Mouse (Mus musculus) hindbrain, postnatal 0 days (tissue): ENCODE results near the gene Epm2aip1. TPM values are rescaled to one million over a fixed set of nuclear protein-coding genes. Genes with fewer than 3 reads are reported as not detected.

Source experiments
- ATAC-seq: fragments of 200-750 bp; cut with Nextera tagmentation; 2 replicates; pipeline ENCODE4 v1.8.0; 2017; ENCODE audit warnings: mild to moderate bottlenecking, moderate TSS enrichment, moderate library complexity
- DNase-seq: peaks from one replicate; pipeline ENCODE4 v3.0.0-alpha.2; 2015; ENCODE audit warnings: low spot score
- H3K27ac ChIP-seq: fragments of 300-500 bp; sonication (generic); 2 replicates; pipeline ENCODE4 v1.5.1; 2014; ENCODE audit warnings: mild to moderate bottlenecking
- H3K27me3 ChIP-seq: fragments of 300-500 bp; sonication (generic); 2 replicates; pipeline ENCODE4 v1.6.1; 2014; ENCODE audit warnings: low read length, mixed read lengths; ENCODE audit not compliant: insufficient read depth
- H3K36me3 ChIP-seq: fragments of 300-500 bp; sonication (generic); 2 replicates; pipeline ENCODE4 v1.6.1; 2014; ENCODE audit warnings: low read length, mixed read lengths; ENCODE audit not compliant: insufficient read depth
- H3K4me1 ChIP-seq: fragments of 300-500 bp; sonication (generic); 2 replicates; pipeline ENCODE4 v1.6.1; 2014; ENCODE audit warnings: antibody characterized with exemption, low read length, mixed read lengths; ENCODE audit not compliant: insufficient read depth
- H3K4me2 ChIP-seq: fragments of 300-500 bp; sonication (generic); 2 replicates; pipeline ENCODE4 v1.6.1; 2014; ENCODE audit warnings: low read depth, mild to moderate bottlenecking, low read length, moderate library complexity, mixed read lengths
- H3K4me3 ChIP-seq: fragments of 300-500 bp; sonication (generic); 2 replicates; pipeline ENCODE4 v1.5.1; 2014; ENCODE audit warnings: low read length
- H3K9ac ChIP-seq: fragments of 300-500 bp; sonication (generic); replicated peaks from 2 replicates; pipeline ENCODE4 v1.6.1; 2014; ENCODE audit warnings: mild to moderate bottlenecking, low read length, moderate library complexity, mixed read lengths
- H3K9me3 ChIP-seq: fragments of 300-500 bp; sonication (generic); 2 replicates; pipeline ENCODE4 v1.6.1; 2016; ENCODE audit warnings: low read length, mixed read lengths
- CTCF ChIP-seq: IDR thresholded peaks from 2 replicates; pipeline ENCODE4 v1.5.1; 2016; ENCODE audit warnings: antibody characterized with exemption, control low read depth, low read depth
- WGBS: fragments of 180-500 bp; shearing (Covaris S2); extraction: QIAGEN DNeasy Blood & Tissue Kit; methylation state at CpG from one replicate; pipeline ENCODE4 v1.1.7; 2014; 5-methylcytosine and 5-hydroxymethylcytosine counted together
- polyA plus RNA-seq: library from polyadenylated mRNA; unstranded; fragments of >200 nt; fragmentation: Nextera tagmentation; extraction: Ambion mirVana; gene quantifications from 2 replicates; pipeline ENCODE4 v1.2.1, GENCODE M21; 2015
- total RNA-seq: library from RNA; depleted of rRNA; stranded (reverse); fragments of >200 nt; gene quantifications from 2 replicates; pipeline ENCODE4 v1.2.3, GENCODE M21; 2014; rRNA removed

Gene Epm2aip1
- total and polyA plus RNA-seq, 2 experiments from 2014 or later, result 36.0 to 81.4 TPM

DNA sequence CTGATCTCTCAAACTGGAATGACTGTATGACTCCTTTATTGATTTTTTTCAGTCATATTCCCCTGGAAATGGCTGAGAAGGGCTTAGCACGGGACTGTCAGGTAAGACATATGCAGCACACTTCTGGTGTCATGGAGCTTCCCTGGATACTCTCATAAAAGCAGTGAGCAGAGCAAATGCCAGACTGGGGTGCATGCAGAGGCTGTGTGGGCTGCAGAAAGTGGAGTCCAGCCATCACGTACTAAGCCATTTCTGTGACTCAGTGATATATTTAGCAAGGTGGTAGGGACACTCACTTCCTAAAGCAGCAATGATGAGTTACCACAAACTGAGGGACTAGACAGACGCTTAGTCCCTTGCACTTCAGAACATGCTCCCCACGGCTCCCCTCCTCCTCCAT lies 49.2 kb downstream of the Epm2aip1 start:
- no peak for DNase-seq
- no peaks in the 10 kb centered on the region for H3K9me3 ChIP-seq
- no peaks in the 10 kb centered on the region for H3K36me3 ChIP-seq
- H3K4me3 ChIP-seq, result no peak overlapping the region
- no peak overlapping the region for H3K27ac ChIP-seq
- no peaks in the 10 kb centered on the region for H3K4me1 ChIP-seq
- no peak overlapping the region for H3K9ac ChIP-seq
- no peak for TF ChIP-seq CTCF
- ATAC-seq, result no peak
- 85% methylated on average over 4 of the region's 4 CpGs for WGBS
- no peaks in the 10 kb centered on the region for H3K27me3 ChIP-seq
- no peak overlapping the region for H3K4me2 ChIP-seq

GRCm38 (mm10) chr9:111324881-111325280 lies 53.2 kb downstream of the Epm2aip1 start:
- H3K4me1 ChIP-seq, result no peaks in the 10 kb centered on the region
- 76% methylated on average over 2 of the region's 2 CpGs for WGBS
- no peak overlapping the region for H3K27ac ChIP-seq
- no peak overlapping the region for H3K9ac ChIP-seq
- DNase-seq (no peak), ATAC-seq (no peak)
- no peak overlapping the region for H3K4me3 ChIP-seq
- no peaks in the 10 kb centered on the region for H3K27me3 ChIP-seq
- H3K9me3 ChIP-seq, result no peaks in the 10 kb centered on the region
- TF ChIP-seq CTCF, result no peak
- H3K4me2 ChIP-seq, result no peak overlapping the region
- H3K36me3 ChIP-seq, result no peaks in the 10 kb centered on the region

Other genes with a start within 250 kb of the Epm2aip1 start
- gene Ccrl2, start 214.4 kb upstream of the Epm2aip1 start, total RNA-seq, result 0.25 and 1.5 TPM in 2 replicates
- gene Ccrl2, start 214.4 kb upstream of the Epm2aip1 start, polyA plus RNA-seq, result 0.91 and 1.2 TPM in 2 replicates
- gene Lrrfip2, start 154.3 kb upstream of the Epm2aip1 start, total RNA-seq, result 20.8 and 24.9 TPM in 2 replicates
- 38.8 and 40.0 TPM in 2 replicates for gene Lrrfip2, start 154.3 kb upstream of the Epm2aip1 start, polyA plus RNA-seq
- gene Mlh1, start 138 bp upstream of the Epm2aip1 start, total RNA-seq, result 16.1 and 24.0 TPM in 2 replicates
- gene Mlh1, start 138 bp upstream of the Epm2aip1 start, polyA plus RNA-seq, result 16.0 and 19.4 TPM in 2 replicates
- 42.8 and 49.0 TPM in 2 replicates for gene Trank1, start 39.8 kb downstream of the Epm2aip1 start, total RNA-seq
- 12.6 and 13.1 TPM in 2 replicates for gene Trank1, start 39.8 kb downstream of the Epm2aip1 start, polyA plus RNA-seq
- 9.2 and 13.1 TPM in 2 replicates for gene Dclk3, start 167.2 kb downstream of the Epm2aip1 start, total RNA-seq
- 8.8 and 9.9 TPM in 2 replicates for gene Dclk3, start 167.2 kb downstream of the Epm2aip1 start, polyA plus RNA-seq